Comparison of ENCODE assay signal across 8 mouse cellular contexts in the genomic region with DNA sequence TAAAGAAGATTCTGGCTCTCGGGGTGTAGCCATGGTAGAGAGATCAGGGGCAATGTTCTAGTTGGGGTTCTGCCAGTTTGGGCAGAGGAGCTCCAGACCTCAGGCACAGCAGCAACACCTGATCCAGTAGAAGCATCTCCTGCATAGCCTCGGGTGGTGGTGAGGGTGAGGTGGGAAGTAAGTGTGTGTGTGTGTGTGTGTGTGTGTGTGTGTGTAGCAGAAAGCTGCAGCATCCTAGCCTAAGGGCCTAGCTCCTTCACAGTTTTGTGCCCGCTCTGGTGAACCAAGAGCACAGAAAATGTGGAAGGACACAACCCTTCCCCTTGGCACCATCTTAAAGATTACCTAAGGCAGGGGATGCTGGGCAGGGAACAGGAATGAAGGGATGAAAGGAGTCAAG. TPM values are rescaled to one million over a fixed set of nuclear protein-coding genes. Genes with fewer than 3 reads are reported as not detected.
DNase-seq lines count a peak whose midpoint lies in the region; ATAC-seq and TF ChIP-seq lines count a peak whose summit lies in the region.

No protein-coding gene starts in this region.

- H3K9me3 ChIP-seq in ES-E14 (ENCODE audit: control insufficient read depth, insufficient read depth, low read depth, low read length), result no peaks in the 10 kb centered on the region
- H3K9me3 ChIP-seq in forebrain, embryonic 14.5 days (replicated peaks; ENCODE audit: control insufficient read depth, low read length), result no peaks in the 10 kb centered on the region
- H3K9me3 ChIP-seq in liver, embryonic 15.5 days (replicated peaks), result no peaks in the 10 kb centered on the region

- peaks cover 0 to 6% of the 10 kb centered on the region in 2 experiments; a peak in 1 of 4 replicates for H3K4me1 ChIP-seq in ES-E14 (ENCODE audit: control insufficient read depth in 2 of 2, insufficient read depth in 2 of 2, low read length in 2 of 2, poor library complexity in 1 of 2)
- H3K4me1 ChIP-seq in forebrain, embryonic 14.5 days (ENCODE audit: control insufficient read depth, insufficient read depth, low read length), result peaks cover 9% of the 10 kb centered on the region
- peaks cover 28% of the 10 kb centered on the region for H3K4me1 ChIP-seq in liver, embryonic 15.5 days (replicated peaks)

- peak overlapping the region; percentile 78 for H3K4me2 ChIP-seq in forebrain, embryonic 14.5 days (ENCODE audit: low read length)
- peak overlapping the region; percentile 91 for H3K4me2 ChIP-seq in liver, embryonic 15.5 days

- H3K36me3 ChIP-seq in ES-E14 (ENCODE audit: control insufficient read depth, insufficient read depth, low read length, poor library complexity, severe bottlenecking), result no peaks in the 10 kb centered on the region; the same call in 1 of the 2 replicates
- no peaks in the 10 kb centered on the region for H3K36me3 ChIP-seq in forebrain, embryonic 14.5 days (ENCODE audit: control insufficient read depth, insufficient read depth, low read length)
- no peaks in the 10 kb centered on the region for H3K36me3 ChIP-seq in liver, embryonic 15.5 days (replicated peaks)

- H3K9ac ChIP-seq in ES-E14 (ENCODE audit: insufficient read depth, low read depth, low read length, poor library complexity, severe bottlenecking), result peak overlapping the region; percentile 8; the same call in 1 of the 2 replicates
- peak overlapping the region; percentile 87 for H3K9ac ChIP-seq in forebrain, embryonic 14.5 days (ENCODE audit: low read length)
- H3K9ac ChIP-seq in liver, embryonic 15.5 days, result no peak overlapping the region

- H3K27me3 ChIP-seq in forebrain, embryonic 14.5 days (replicated peaks; ENCODE audit: control insufficient read depth, insufficient read depth, low read length), result no peaks in the 10 kb centered on the region
- peaks cover 7% of the 10 kb centered on the region for H3K27me3 ChIP-seq in liver, embryonic 15.5 days

- no peak overlapping the region for H3K27ac ChIP-seq in ES-E14 (ENCODE audit: insufficient read depth, low read depth, low read length, poor library complexity, severe bottlenecking)
- H3K27ac ChIP-seq in forebrain, embryonic 14.5 days (ENCODE audit: low read depth, low read length), result no peak overlapping the region
- no peak overlapping the region for H3K27ac ChIP-seq in liver, embryonic 15.5 days (replicated peaks)

- H3K4me3 ChIP-seq in ES-E14 (ENCODE audit: insufficient read depth in 1 of 2, low read depth in 1 of 2, low read length in 2 of 2, poor library complexity in 1 of 2, severe bottlenecking in 1 of 2), result peak overlapping the region; percentile 54 to 84; a peak in 2 of 4 replicates
- peak overlapping the region; percentile 84 for H3K4me3 ChIP-seq in forebrain, embryonic 14.5 days (ENCODE audit: low read depth, low read length)
- H3K4me3 ChIP-seq in liver, embryonic 15.5 days (replicated peaks), result peak overlapping the region; percentile 86

- ATAC-seq in forebrain, embryonic 14.5 days, result peak; percentile 16; the same call in 1 of the 2 replicates
- 0 out of 2 replicates have a peak, but pooled peaks have one; percentile 2 for ATAC-seq in liver, embryonic 15.5 days (ENCODE audit: insufficient read depth)

- WGBS in forebrain, embryonic 14.5 days, result 46% methylated on average over 3 of the region's 3 CpGs
- 30% methylated on average over 3 of the region's 3 CpGs for WGBS in liver, embryonic 15.5 days (ENCODE audit: insufficient replicate concordance)

- in situ Hi-C loops in ES-E14 (cut with MboI; ENCODE audit: low sequenced_read_pairs in 2 of 2, unreplicated experiment in 2 of 2), result no loop called here

- DNase-seq in heart, adult 11 months, result peak; percentile 91
- DNase-seq in heart, adult 18-20 months, result no peak
- DNase-seq in ES-E14 (ENCODE audit: low read depth, low spot score), result no peak
- DNase-seq in forebrain, embryonic 14.5 days (ENCODE audit: low spot score), result no peak
- DNase-seq in urinary bladder, postnatal 14 days (ENCODE audit: low spot score), result no peak
- no peak for DNase-seq in spleen, postnatal 4 days (ENCODE audit: low spot score in 2 of 2)
- no peak for DNase-seq in right cerebral cortex, postnatal 10 days (ENCODE audit: low spot score in 2 of 2)

TF ChIP-seq in ES-E14, 5 proteins besides CTCF, POLR2A, EP300 and RAD21:
- TF ChIP-seq MAFK (IDR thresholded peaks at IDR 0.05; ENCODE audit: insufficient read depth, low read depth, low read length) (no peak), ZC3H11A (IDR thresholded peaks at IDR 0.05; ENCODE audit: borderline replicate concordance, low read depth, low read length) (no peak), ZNF384 (IDR thresholded peaks at IDR 0.05; ENCODE audit: low read depth, low read length) (no peak), CHD2 (IDR thresholded peaks at IDR 0.05; ENCODE audit: low read depth, low read length) (no peak), HCFC1 (IDR thresholded peaks at IDR 0.05; ENCODE audit: borderline replicate concordance, insufficient read depth, low read length) (no peak)
TF ChIP-seq in ES-E14: peak in this region for 0.

RNA-seq across cellular contexts. Expression of gene Traf3ip1, which starts 0.5 kb away (rescaled TPM):
- total RNA-seq in heart, adult 18-20 months (2021), result 1 to 10 TPM; 6.0 to 6.5 TPM
- 7.9 and 9.2 TPM in 2 replicates for total RNA-seq in ES-E14 (2012; rRNA removed)
- 6.1 and 6.5 TPM in 2 replicates for polyA plus RNA-seq in forebrain, embryonic 14.5 days (2014; fragmentation: Nextera tagmentation; extraction: Ambion mirVana)
- 1.8 and 2.1 TPM in 2 replicates for polyA plus RNA-seq in liver, embryonic 15.5 days (2015; fragmentation: Nextera tagmentation; extraction: Ambion mirVana)

RNA-seq across cellular contexts. Expression of gene Per2, which starts 34.8 kb away (rescaled TPM):
- total RNA-seq in heart, adult 18-20 months (2021), result 1 to 10 TPM; 4.7 to 5.6 TPM
- total RNA-seq in ES-E14 (2012; rRNA removed), result 0.42 and 0.58 TPM in 2 replicates
- 2.6 and 4.5 TPM in 2 replicates for polyA plus RNA-seq in forebrain, embryonic 14.5 days (2014; fragmentation: Nextera tagmentation; extraction: Ambion mirVana)
- polyA plus RNA-seq in liver, embryonic 15.5 days (2015; fragmentation: Nextera tagmentation; extraction: Ambion mirVana), result 2.3 and 3.3 TPM in 2 replicates

RNA-seq across cellular contexts. Expression of gene Asb1, which starts 46.4 kb away (rescaled TPM):
- total RNA-seq in heart, adult 18-20 months (2021), result 10 to 100 TPM; 22.4 to 26.0 TPM
- total RNA-seq in ES-E14 (2012; rRNA removed), result 10.3 and 12.2 TPM in 2 replicates
- polyA plus RNA-seq in forebrain, embryonic 14.5 days (2014; fragmentation: Nextera tagmentation; extraction: Ambion mirVana), result 11.3 and 14.7 TPM in 2 replicates
- 10.2 and 13.4 TPM in 2 replicates for polyA plus RNA-seq in liver, embryonic 15.5 days (2015; fragmentation: Nextera tagmentation; extraction: Ambion mirVana)
